In the genomic region with DNA sequence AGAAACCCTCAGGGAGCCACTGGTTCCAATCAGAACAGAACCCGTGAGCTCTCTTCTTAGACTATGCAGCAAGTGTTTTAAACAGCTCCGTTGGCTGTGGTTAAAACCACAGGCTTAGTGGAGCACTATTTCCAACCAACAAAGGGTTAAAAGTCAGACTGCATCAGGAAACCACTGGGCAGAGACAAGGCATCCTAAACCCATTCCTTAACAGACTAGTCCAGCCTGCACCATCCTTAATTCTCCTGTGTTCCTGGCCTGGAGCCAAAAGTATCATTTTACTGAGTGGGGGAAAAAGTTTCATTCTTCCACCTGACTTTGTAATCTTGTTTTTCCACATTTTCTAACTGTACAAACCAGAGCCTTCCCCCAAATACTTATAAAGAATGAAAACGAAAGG, we compare ENCODE assay signal across 14 mouse cellular contexts. TPM values are rescaled to one million over a fixed set of nuclear protein-coding genes. Genes with fewer than 3 reads are reported as not detected.
DNase-seq lines count a peak whose midpoint lies in the region; ATAC-seq lines count a peak whose summit lies in the region.
"Had no signal": no experiment of that assay in that cellular context is flagged by ENCODE, and none has a peak within 500 bp of the region (broad histone marks: within the 10 kb centered on the region; RNA-seq: fewer than 3 reads in every experiment).

No protein-coding gene starts in this region.

- no peak overlapping the region for H3K27ac ChIP-seq in limb, embryonic 12.5 days
- no peak overlapping the region for H3K27ac ChIP-seq in limb, embryonic 10.5 days
- H3K27ac ChIP-seq: forebrain, embryonic 10.5 days; heart, embryonic 13.5 days had no signal

- ATAC-seq in limb, embryonic 12.5 days (ENCODE audit: insufficient number of reproducible peaks, insufficient read depth, low FRiP score, low TSS enrichment, low read depth): peak; percentile 78
- ATAC-seq in CD4-positive, CD25-positive, alpha-beta regulatory T cell, adult 4 months: peak; percentile 33
- ATAC-seq in granulocyte monocyte progenitor cell, adult 5-6 weeks (replicated peaks; ENCODE audit: poor library complexity, severe bottlenecking): peak; percentile 84
- ATAC-seq: hindbrain, embryonic 16.5 days had no signal

- no peaks in the 10 kb centered on the region for H3K36me3 ChIP-seq in limb, embryonic 12.5 days
- H3K36me3 ChIP-seq in limb, embryonic 10.5 days: no peaks in the 10 kb centered on the region
- H3K36me3 ChIP-seq: forebrain, embryonic 10.5 days; heart, embryonic 13.5 days had no signal

- H3K9ac ChIP-seq in limb, embryonic 12.5 days (replicated peaks): no peak overlapping the region
- H3K9ac ChIP-seq: heart, embryonic 13.5 days had no signal

- no peaks in the 10 kb centered on the region for H3K27me3 ChIP-seq in limb, embryonic 12.5 days
- no peaks in the 10 kb centered on the region for H3K27me3 ChIP-seq in limb, embryonic 10.5 days (ENCODE audit: low read depth, poor library complexity, severe bottlenecking)
- H3K27me3 ChIP-seq: heart, embryonic 13.5 days had no signal

- WGBS in limb, embryonic 12.5 days: 53% methylated on average over 3 of the region's 3 CpGs
- 80% methylated on average over 3 of the region's 3 CpGs for WGBS in limb, embryonic 10.5 days

- no peaks in the 10 kb centered on the region for H3K9me3 ChIP-seq in limb, embryonic 12.5 days
- H3K9me3 ChIP-seq in limb, embryonic 10.5 days (replicated peaks): no peaks in the 10 kb centered on the region
- H3K9me3 ChIP-seq: forebrain, embryonic 10.5 days; heart, embryonic 13.5 days had no signal

- no peaks in the 10 kb centered on the region for H3K4me1 ChIP-seq in limb, embryonic 12.5 days (replicated peaks)
- no peaks in the 10 kb centered on the region for H3K4me1 ChIP-seq in limb, embryonic 10.5 days
- H3K4me1 ChIP-seq: forebrain, embryonic 10.5 days; heart, embryonic 13.5 days had no signal

- H3K4me2 ChIP-seq in limb, embryonic 12.5 days: no peak overlapping the region
- H3K4me2 ChIP-seq: heart, embryonic 13.5 days had no signal

- H3K4me3 ChIP-seq in limb, embryonic 12.5 days (replicated peaks): no peak overlapping the region
- no peak overlapping the region for H3K4me3 ChIP-seq in limb, embryonic 10.5 days
- H3K4me3 ChIP-seq: forebrain, embryonic 10.5 days; heart, embryonic 13.5 days had no signal

- DNase-seq in limb, embryonic 10.5 days (ENCODE audit: low spot score): no peak
- DNase-seq in 3T3-L1 (ENCODE audit: low read depth, low spot score): peak; percentile 36
- DNase-seq in right cerebral cortex, postnatal 10 days (ENCODE audit: low spot score in 2 of 2): no peak
- no peak for DNase-seq in heart, postnatal 4 days
- DNase-seq in urinary bladder, adult 2 months (ENCODE audit: low spot score): no peak
- DNase-seq: adrenal gland, postnatal 36 days; layer of hippocampus, postnatal 36 days; thymus, postnatal 4 days had no signal

RNA-seq across cellular contexts. Expression of a gene that starts 49.1 kb away (rescaled TPM):
- 3.7 and 4.8 TPM in 2 replicates for polyA plus RNA-seq in limb, embryonic 12.5 days (2016; fragmentation: Nextera tagmentation; extraction: Ambion mirVana)
- 3.1 and 3.4 TPM in 2 replicates for polyA plus RNA-seq in limb, embryonic 10.5 days (2016; fragmentation: Nextera tagmentation; extraction: Ambion mirVana)
- 100 to 1,000 TPM; 591 to 626 TPM for polyA plus RNA-seq in CD4-positive, CD25-positive, alpha-beta regulatory T cell, adult 4 months (2017; shearing (Covaris generic))
- total RNA-seq in granulocyte monocyte progenitor cell, adult 5-6 weeks (2014; fragmentation: Nextera tagmentation): 11.9 and 15.3 TPM in 2 replicates
- total RNA-seq in granulocyte monocyte progenitor cell, adult 5-6 weeks (2017): 13.0 and 14.8 TPM in 2 replicates
- total RNA-seq in heart, postnatal 4 days (2021): 1 to 10 TPM; 3.5 to 4.3 TPM
- polyA plus RNA-seq in urinary bladder, adult 2 months (2012; rRNA removed): 12.9 and 14.0 TPM in 2 replicates

Comparison
In these comparisons a context has a peak if more than half of its experiments do, and no peak if none do; other contexts are left out.
1. ATAC-seq: peak in every context shown above with its lines; median percentile 84 in granulocyte monocyte progenitor cell, adult 5-6 weeks; 78 in limb, embryonic 12.5 days; 33 in CD4-positive, CD25-positive, alpha-beta regulatory T cell, adult 4 months.
2. RNA of a gene that starts 49.1 kb away (polyA plus RNA-seq): 591 to 626 TPM in CD4-positive, CD25-positive, alpha-beta regulatory T cell, adult 4 months; 12.9 to 14.0 TPM in urinary bladder, adult 2 months, 3.7 to 4.8 TPM in limb, embryonic 12.5 days and 3.1 to 3.4 TPM in limb, embryonic 10.5 days; every median in the first group is over 10 times any median in the second.